Mouse (Mus musculus): ENCODE data around the gene Olfr519. TPM values are rescaled to one million over a fixed set of nuclear protein-coding genes. Genes with fewer than 3 reads are reported as not detected.

Gene Olfr519
- total RNA-seq (2014; rRNA removed) (not detected in 2 replicates), polyA plus RNA-seq (2012; rRNA removed) (not detected in 2 replicates)

GRCm38 (mm10) chr7:108894320-108894719 is at the start of gene Olfr519:
Gene Olfr519, minus strand, starts transcription at chr7:108894420.
- no peaks in the 10 kb centered on the region for H3K79me2 ChIP-seq (ENCODE audit: control insufficient read depth, insufficient read depth, low read length)
- no peak for TF ChIP-seq CTCF (IDR thresholded peaks at IDR 0.05; ENCODE audit: low read depth, low read length)
- TF ChIP-seq POLR2A (IDR thresholded peaks at IDR 0.05; ENCODE audit: extremely low read depth, insufficient read depth, low read length): no peak
- no peaks in the 10 kb centered on the region for H3K27me3 ChIP-seq (ENCODE audit: control insufficient read depth, insufficient read depth, low read length)
- H3K4me1 ChIP-seq (ENCODE audit: control insufficient read depth, insufficient read depth, low read length): no peaks in the 10 kb centered on the region
- WGBS: 81% methylated on average over 5 of the region's 5 CpGs
- DNase-seq (ENCODE audit: extremely low read depth, low read depth, low spot score): no peak
- H3K36me3 ChIP-seq (ENCODE audit: control insufficient read depth, insufficient read depth, low read length): no peaks in the 10 kb centered on the region
- H3K27ac ChIP-seq (replicated peaks; ENCODE audit: insufficient read depth, low read depth, low read length): no peak within 1 kb of the TSS
- no peak within 1 kb of the TSS for H3K4me3 ChIP-seq (ENCODE audit: insufficient read depth, low read depth, low read length)
- H3K9ac ChIP-seq (ENCODE audit: low read depth, low read length): no peak within 1 kb of the TSS

GRCm38 (mm10) chr7:108944002-108944401 is 49.8 kb upstream of the Olfr519 start:
- no peaks in the 10 kb centered on the region for H3K4me1 ChIP-seq (ENCODE audit: control insufficient read depth, insufficient read depth, low read length)
- TF ChIP-seq POLR2A (IDR thresholded peaks at IDR 0.05; ENCODE audit: extremely low read depth, insufficient read depth, low read length) (no peak), CTCF (IDR thresholded peaks at IDR 0.05; ENCODE audit: low read depth, low read length) (peak; percentile 48)
- peaks cover 31% of the 10 kb centered on the region for H3K36me3 ChIP-seq (ENCODE audit: control insufficient read depth, insufficient read depth, low read length)
- WGBS: 10% methylated on average over 2 of the region's 2 CpGs
- H3K79me2 ChIP-seq (ENCODE audit: control insufficient read depth, insufficient read depth, low read length): no peaks in the 10 kb centered on the region
- H3K4me3 ChIP-seq (ENCODE audit: insufficient read depth, low read depth, low read length): no peak overlapping the region
- no peaks in the 10 kb centered on the region for H3K27me3 ChIP-seq (ENCODE audit: control insufficient read depth, insufficient read depth, low read length)
- no peak overlapping the region for H3K9ac ChIP-seq (ENCODE audit: low read depth, low read length)
- H3K27ac ChIP-seq (replicated peaks; ENCODE audit: insufficient read depth, low read depth, low read length): no peak overlapping the region
- peak; percentile 39 for DNase-seq (ENCODE audit: extremely low read depth, low read depth, low spot score)

- Histone ChIP-seq H3K79me2 (ENCODE audit: control insufficient read depth, insufficient read depth, low read length) (no peaks in the 10 kb centered on the region), H3K27me3 (ENCODE audit: control insufficient read depth, insufficient read depth, low read length) (no peaks in the 10 kb centered on the region), H3K9ac (ENCODE audit: low read depth, low read length) (no peak overlapping the region), H3K4me1 (ENCODE audit: control insufficient read depth, insufficient read depth, low read length) (no peaks in the 10 kb centered on the region), H3K36me3 (ENCODE audit: control insufficient read depth, insufficient read depth, low read length) (peaks cover 44% of the 10 kb centered on the region), H3K27ac (replicated peaks; ENCODE audit: insufficient read depth, low read depth, low read length) (no peak overlapping the region), H3K4me3 (ENCODE audit: insufficient read depth, low read depth, low read length) (no peak overlapping the region)
- 90% methylated on average over 9 of the region's 9 CpGs for WGBS
- no peak for TF ChIP-seq CTCF (IDR thresholded peaks at IDR 0.05; ENCODE audit: low read depth, low read length)
- no peak for TF ChIP-seq POLR2A (IDR thresholded peaks at IDR 0.05; ENCODE audit: extremely low read depth, insufficient read depth, low read length)
- no peak for DNase-seq (ENCODE audit: extremely low read depth, low read depth, low spot score)
These were observed 47.2 kb upstream of the Olfr519 start for GRCm38 (mm10) chr7:108941466-108941865.

- DNase-seq (ENCODE audit: extremely low read depth, low read depth, low spot score): no peak
- Histone ChIP-seq H3K27me3 (ENCODE audit: control insufficient read depth, insufficient read depth, low read length) (no peaks in the 10 kb centered on the region), H3K9ac (ENCODE audit: low read depth, low read length) (no peak overlapping the region), H3K27ac (replicated peaks; ENCODE audit: insufficient read depth, low read depth, low read length) (no peak overlapping the region), H3K36me3 (ENCODE audit: control insufficient read depth, insufficient read depth, low read length) (peaks cover 33% of the 10 kb centered on the region), H3K79me2 (ENCODE audit: control insufficient read depth, insufficient read depth, low read length) (peaks cover 8% of the 10 kb centered on the region; the same call in 1 of the 2 replicates), H3K4me3 (ENCODE audit: insufficient read depth, low read depth, low read length) (no peak overlapping the region), H3K4me1 (ENCODE audit: control insufficient read depth, insufficient read depth, low read length) (peaks cover 10% of the 10 kb centered on the region)
- 98% methylated on average over 4 of the region's 4 CpGs for WGBS
- TF ChIP-seq POLR2A (IDR thresholded peaks at IDR 0.05; ENCODE audit: extremely low read depth, insufficient read depth, low read length) (no peak), CTCF (IDR thresholded peaks at IDR 0.05; ENCODE audit: low read depth, low read length) (no peak)
These were observed 42.4 kb upstream of the Olfr519 start for GRCm38 (mm10) chr7:108936591-108936990.

- WGBS: 82% methylated on average over 7 of the region's 7 CpGs
- TF ChIP-seq CTCF (IDR thresholded peaks at IDR 0.05; ENCODE audit: low read depth, low read length) (no peak), POLR2A (IDR thresholded peaks at IDR 0.05; ENCODE audit: extremely low read depth, insufficient read depth, low read length) (no peak)
- peak overlapping the region; percentile 6; the same call in 1 of the 2 replicates for H3K4me3 ChIP-seq (ENCODE audit: insufficient read depth, low read depth, low read length)
These were observed 41.2 kb upstream of the Olfr519 start for GRCm38 (mm10) chr7:108935411-108935810.

GRCm38 (mm10) chr7:108934836-108935235 is 40.6 kb upstream of the Olfr519 start:
- no peak for TF ChIP-seq CTCF (IDR thresholded peaks at IDR 0.05; ENCODE audit: low read depth, low read length)
- TF ChIP-seq POLR2A (IDR thresholded peaks at IDR 0.05; ENCODE audit: extremely low read depth, insufficient read depth, low read length): no peak
- Histone ChIP-seq H3K4me3 (ENCODE audit: insufficient read depth, low read depth, low read length) (peak overlapping the region; percentile 94), H3K79me2 (ENCODE audit: control insufficient read depth, insufficient read depth, low read length) (peaks cover 8% of the 10 kb centered on the region; the same call in 1 of the 2 replicates), H3K36me3 (ENCODE audit: control insufficient read depth, insufficient read depth, low read length) (peaks cover 19% of the 10 kb centered on the region), H3K27ac (replicated peaks; ENCODE audit: insufficient read depth, low read depth, low read length) (peak overlapping the region; percentile 58; the same call in 1 of the 2 replicates), H3K4me1 (ENCODE audit: control insufficient read depth, insufficient read depth, low read length) (peaks cover 10% of the 10 kb centered on the region), H3K9ac (ENCODE audit: low read depth, low read length) (peak overlapping the region; percentile 96), H3K27me3 (ENCODE audit: control insufficient read depth, insufficient read depth, low read length) (no peaks in the 10 kb centered on the region)
- DNase-seq (ENCODE audit: extremely low read depth, low read depth, low spot score): peak; percentile 53
- 3% methylated on average over 8 of the region's 8 CpGs for WGBS

More at GRCm38 (mm10) chr7:108935411-108935810, 41.2 kb upstream of the Olfr519 start:
- peaks cover 25% of the 10 kb centered on the region for H3K36me3 ChIP-seq (ENCODE audit: control insufficient read depth, insufficient read depth, low read length)
- H3K27ac ChIP-seq (replicated peaks; ENCODE audit: insufficient read depth, low read depth, low read length): no peak overlapping the region
- H3K4me1 ChIP-seq (ENCODE audit: control insufficient read depth, insufficient read depth, low read length): peaks cover 10% of the 10 kb centered on the region
- H3K9ac ChIP-seq (ENCODE audit: low read depth, low read length): no peak overlapping the region; the same call in 1 of the 2 replicates
- no peak for DNase-seq (ENCODE audit: extremely low read depth, low read depth, low spot score)
- peaks cover 8% of the 10 kb centered on the region; the same call in 1 of the 2 replicates for H3K79me2 ChIP-seq (ENCODE audit: control insufficient read depth, insufficient read depth, low read length)
- H3K27me3 ChIP-seq (ENCODE audit: control insufficient read depth, insufficient read depth, low read length): no peaks in the 10 kb centered on the region

All from liver, adult 2 months (tissue).